Mouse (Mus musculus) cerebellum, postnatal 4 days (tissue): ENCODE data around the gene Ankef1.

ENCODE experiments used
- DNase-seq, 2 experiments: peaks; one replicate each; pipeline ENCODE4 v3.0.0; 2022; ENCODE audit warnings: low spot score in 2 of 2, mixed read lengths in 1 of 2

The Ankef1 gene

DNA sequence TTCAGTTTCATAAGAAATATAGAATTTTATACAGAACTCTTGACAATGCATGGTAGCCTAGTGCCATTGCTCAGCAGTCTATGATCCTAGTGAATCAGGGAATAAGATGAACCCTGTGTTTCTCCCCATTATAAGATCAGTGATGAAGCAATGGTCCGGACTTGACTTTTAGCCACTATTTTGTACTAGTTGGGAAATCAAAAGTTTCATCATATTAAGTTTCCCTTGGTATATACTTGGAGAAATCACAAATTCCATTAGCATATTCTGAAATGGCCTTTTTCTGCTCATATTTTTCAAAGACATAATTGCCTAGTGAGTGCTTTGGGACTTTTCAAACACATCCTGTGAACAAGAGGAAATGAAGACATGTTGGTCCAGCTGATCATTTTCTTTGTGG, at the start of gene Ankef1:
Ankef1 (plus strand) TSS at position 260 of the 400 bp plus-strand sequence.
- no peak for DNase-seq

DNA sequence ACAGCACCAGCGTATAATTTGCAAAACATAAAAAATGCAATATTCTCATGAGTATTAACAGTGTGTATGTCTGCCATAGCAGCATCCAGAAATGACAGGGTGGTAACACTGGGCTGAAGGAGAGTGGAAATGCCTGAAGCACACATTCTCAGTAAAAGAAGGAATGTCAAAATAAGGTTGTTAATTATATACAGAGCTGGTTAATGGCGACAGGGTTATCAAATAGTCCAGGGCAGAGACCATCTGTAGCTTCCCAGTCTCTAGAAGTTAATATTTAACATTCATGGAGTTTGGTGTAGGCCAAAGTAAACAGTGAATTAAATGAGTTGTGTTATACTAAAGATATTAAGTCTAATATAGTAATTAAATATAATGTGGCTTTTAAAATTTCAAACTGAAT, 45.2 kb upstream of the Ankef1 start:
- no peak for DNase-seq

DNA sequence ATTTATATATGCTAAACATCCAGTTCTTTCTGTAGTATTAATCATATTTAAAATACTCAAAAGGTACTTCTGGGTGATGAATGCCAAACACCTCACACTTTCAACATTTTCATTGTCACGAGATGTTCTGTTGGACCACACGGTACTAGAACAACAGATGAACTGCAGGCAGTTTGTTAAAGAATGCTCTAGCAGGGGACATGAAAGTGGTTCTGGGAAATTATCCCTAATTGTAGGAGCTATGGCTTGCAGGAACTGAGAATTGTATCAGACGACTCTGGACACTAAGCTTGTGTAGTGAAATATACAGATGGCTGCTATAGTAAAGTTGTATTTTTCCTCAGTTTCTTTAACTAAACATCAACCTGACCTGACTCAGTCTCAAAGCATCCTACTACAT, 44.8 kb upstream of the Ankef1 start:
- no peak for DNase-seq

DNA sequence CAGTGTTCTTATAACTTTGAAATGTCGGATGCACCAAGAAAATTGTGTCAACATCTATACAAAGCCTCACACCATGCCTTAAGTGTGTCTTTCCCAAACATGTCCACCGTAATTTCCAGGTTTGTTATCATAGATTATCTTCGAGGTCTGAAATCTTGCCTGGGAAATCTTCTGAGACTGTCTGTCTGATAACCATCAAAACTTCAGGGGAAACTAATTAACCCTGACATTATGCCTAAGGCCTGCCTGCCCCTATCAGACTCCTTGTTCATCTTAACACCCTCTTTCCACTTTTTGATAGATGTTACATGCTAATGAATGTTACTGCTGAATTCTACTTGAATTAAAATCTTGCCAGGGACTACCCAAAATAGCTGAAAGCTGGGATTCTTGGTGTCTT, 24.1 kb upstream of the Ankef1 start:
- DNase-seq, result no peak

DNA sequence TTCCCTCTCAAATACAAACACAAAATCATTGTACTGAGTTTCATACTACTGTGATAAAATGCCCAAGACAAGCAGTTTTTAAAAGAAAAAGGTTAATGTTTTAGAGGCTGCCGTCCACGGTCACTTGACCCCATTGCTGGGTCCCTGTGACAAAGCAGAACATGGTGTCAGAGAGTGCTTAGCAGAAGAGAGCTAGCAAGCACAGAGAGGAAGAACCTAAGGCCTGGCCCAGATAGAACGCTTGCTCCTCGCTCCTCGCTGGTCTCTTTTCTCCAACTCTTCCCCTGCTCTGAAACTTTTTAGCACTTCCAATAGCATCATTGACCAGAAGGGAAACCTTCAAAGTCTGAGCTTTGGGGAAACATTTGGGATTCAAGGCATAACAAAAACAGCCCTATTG, 19.4 kb upstream of the Ankef1 start:
- no peak for DNase-seq

DNA sequence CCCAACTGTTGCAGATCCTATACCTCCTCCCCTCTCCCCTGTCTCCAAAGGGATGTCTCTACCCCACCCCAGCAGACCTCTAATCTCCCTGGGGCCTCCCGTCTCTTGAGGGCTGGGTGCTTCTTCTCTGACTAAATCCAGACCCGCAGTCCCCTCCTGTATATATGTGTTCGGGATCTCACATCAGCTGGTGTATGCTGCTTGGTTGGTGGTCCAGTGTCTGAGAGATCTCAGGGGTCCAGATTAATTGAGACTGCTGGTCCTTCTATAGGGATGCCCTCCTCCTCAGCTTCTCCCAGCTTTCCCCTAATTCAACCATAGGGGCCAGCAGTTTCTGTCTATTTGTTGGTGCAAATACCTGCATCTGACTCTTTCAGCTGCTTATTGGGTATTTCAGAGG, 18.7 kb upstream of the Ankef1 start:
- DNase-seq, result no peak

DNA sequence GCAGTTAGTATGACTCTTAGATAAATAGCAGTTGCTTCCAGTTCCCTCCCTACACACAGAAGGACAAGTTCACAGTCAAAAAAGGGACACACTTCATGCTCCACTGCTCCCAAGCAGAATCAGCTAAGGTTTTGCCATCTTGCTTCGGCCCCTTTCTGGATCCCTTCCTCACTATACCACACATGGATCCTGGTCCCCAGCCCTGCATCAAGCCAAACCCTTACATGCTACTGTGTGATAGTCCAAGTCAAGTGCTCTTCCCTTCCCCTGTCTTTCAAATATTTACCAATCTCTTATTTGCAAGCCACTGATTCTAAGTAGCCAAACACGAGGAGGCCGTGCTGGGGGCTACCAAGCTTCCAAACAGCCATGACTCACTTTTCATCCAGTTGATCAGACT, 16.8 kb upstream of the Ankef1 start:
- DNase-seq, result no peak

DNA sequence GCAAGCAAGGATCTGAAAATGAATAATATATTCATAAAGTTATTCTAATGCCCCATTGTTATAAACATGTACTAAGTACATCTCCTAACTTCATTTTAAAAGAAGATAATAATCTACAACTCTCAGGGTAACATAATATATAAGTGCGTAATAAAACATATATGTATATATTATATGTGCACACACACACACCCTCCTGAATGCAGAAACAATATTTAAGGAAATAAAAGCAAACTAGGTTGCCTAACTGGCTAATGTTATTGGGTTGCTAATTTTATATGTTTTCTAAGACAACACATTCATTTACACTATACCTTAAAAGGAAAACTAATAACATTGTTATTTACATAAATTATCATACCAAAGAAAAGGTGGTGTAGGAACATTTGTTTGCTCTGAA, 16.3 kb upstream of the Ankef1 start:
- DNase-seq, result no peak

DNA sequence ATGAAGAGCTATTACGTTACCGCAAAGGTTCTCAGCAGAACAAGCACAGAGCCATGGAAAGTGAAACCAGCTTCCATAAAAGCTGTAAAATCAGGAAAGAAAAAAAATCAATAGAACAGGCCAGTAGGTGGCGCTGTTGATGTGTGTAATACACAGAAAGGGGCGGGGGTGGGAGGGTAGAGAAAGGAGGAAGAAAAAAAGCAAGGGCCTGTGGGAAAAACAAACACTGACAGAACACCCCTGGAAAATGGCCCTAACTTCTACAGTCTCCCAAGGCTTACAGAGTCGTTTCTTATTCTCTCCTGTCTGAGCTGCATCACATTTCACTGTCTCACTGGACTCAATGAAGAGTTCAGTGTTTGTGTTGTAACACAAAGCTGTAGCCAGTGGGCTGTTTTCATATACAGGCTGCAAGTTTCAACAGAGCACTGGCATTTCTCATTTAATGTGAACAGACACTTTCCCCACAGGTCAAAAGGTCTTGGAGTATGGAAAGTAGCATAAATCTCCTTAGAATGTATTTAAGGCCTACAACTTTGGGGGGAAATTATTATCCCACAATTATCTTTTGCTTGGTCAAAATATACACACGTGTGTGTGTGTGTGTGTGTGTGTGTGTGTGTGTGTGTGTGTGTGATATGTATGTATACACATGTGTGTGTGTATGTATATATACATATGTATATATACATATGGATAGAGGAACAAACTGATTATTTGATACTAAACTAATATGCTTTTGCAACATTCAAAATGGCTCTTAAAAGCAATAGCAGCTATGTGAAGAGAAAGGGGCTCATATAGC, 15.7 kb upstream of the Ankef1 start:
- peak; percentile 30 to 69 for DNase-seq

DNA sequence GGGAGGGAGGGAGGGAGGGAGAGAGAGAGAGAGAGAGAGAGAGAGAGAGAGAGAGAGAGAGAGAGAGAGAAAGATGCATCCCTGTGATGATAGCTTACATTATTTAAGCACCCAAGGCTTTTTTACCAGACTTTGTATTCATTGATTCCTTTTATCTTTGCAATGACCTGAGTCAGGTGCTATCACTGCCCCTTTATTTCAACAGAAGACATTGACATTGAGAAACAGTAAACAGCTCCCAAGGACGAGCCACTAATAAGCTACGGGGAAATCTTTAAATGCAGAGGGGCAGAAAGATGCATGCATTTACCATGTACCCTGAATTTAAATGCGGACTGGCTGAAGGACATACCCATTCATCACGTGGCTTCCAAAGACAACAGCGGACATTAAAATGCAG, 14.7 kb upstream of the Ankef1 start:
- DNase-seq, result no peak

DNA sequence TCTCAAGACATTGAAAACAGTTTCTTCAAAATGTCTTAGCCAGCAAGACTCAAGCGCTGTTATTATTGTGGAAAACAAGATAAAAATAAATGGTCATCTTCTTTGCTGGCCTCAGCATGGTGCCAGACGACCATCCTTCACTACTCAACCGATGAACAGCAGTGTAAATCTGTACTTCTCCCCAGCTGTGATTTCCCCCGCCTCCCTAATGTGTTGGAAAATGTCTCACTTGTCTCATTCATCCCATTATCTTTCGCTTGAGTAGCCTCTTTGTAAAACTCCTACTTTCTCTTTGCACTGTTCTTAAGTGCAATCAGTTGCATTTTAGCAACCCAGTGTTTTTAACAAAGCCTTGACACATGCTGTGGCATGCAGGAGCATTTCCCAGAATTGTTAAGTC, 9.4 kb downstream of the Ankef1 start:
- no peak for DNase-seq

DNA sequence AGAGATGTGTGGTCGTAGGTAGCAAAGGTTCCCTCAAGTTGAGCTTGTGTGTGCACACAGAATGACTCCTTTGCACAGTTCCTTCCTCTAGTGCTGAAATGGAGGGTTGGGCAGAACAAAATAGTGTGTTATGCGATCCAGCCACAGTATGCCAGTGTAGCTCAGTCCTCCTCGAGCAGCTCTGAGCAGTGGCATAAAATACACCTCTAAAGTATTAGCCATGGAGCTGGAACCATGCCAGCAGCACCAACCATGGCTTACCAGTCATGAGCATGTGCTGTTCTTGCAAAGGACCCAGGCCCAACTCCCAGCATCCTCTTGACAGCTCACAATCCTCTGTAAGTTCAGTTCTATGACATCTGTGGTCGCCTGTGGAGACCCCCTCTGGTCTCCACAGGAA, 10.0 kb downstream of the Ankef1 start:
- DNase-seq, result no peak

DNA sequence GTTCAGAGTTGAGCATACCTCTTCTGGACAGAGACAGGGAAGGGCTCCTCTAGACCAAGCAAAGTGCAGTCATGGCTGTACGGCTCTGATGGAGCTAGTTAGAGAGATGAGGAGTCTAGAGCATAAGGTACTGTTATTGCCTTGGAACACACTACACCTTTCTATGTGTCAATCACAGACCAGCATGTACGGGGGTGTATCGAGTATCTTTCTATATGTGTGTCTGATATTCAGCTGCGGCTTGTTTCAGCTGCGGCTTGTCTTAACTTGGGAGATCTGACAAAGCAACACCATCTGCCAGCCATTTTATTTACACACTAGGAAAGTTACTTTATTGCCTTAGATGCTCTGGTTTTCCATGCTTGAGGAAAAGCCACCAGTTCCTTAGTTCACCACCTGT, 11.1 kb downstream of the Ankef1 start:
- DNase-seq, result no peak

DNA sequence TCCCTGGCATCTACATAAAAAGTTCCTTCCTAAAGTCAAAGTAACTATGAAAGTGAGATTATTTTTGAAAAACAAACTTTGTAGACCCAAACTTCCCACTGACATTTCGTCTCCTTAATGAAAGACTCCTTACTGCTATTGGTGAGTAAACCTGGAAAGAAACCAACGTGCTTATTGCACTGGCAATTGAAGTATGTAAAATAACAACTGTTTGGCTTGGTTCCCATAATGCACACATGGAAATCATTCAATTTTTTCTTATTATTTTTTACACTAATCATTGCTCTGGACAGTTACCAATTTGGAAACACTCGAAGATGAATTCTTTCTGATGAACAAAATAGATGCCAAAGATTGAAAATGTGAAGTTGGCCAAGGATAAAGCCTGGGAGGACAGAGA, 12.1 kb downstream of the Ankef1 start:
- no peak for DNase-seq

DNA sequence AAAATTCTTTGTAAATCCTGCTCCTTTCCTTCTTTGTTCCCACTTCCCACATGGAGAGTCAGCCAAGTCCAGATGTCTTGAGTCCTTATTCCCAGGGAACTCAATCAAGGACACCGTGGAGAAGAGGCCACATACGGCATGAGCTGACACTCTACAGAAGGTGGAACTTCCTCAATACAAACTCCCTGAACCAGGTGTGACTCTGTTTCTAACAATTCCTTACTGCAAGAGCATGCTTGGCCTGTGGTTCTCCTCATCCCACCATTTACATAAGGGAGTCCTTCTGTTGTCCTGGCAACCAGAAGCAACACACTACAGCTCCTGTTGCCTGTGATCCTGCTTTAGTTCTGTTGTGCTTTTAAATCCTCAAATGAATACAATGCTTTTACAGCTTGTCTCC, 13.8 kb downstream of the Ankef1 start:
- no peak for DNase-seq

DNA sequence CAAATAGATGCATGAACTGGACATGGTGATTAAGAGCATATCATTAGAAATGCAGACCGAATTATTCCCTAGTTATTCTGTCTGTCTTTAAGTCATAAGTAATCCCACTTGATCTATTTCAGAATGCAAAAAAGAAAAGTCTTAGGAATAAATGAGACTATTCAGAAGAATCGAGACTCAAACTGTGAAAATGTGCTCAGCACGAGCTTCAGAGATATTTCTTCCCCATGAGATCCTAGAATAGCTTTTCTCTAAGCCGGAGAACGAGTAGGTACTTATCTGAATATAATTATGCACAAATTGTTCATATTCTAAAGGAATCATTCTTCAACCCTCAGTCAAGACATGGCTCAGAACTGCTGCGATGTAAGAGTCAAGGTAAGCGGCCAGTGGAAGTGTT, 27.2 kb downstream of the Ankef1 start:
- no peak for DNase-seq

DNA sequence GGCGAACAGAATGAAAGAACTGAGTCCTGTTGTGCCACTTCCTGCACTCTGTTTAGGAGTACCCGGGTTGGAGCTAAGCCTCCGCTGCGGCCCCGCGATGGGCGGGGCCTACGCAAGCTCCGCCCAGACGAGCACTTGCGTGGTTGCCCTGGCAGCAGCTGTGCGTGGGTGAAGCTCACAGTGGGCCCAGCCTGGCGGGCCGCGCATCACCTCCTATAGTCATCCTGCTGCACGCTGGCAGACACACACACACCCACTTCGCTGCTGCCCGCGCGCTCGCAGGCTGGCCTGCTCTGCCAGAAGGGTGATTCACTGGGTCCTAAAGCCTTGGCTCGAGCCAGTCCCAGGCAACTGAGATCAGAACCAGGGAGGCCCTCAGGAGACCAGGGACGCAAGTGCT, 30.3 kb downstream of the Ankef1 start:
- DNase-seq, result peak; percentile 70 to 88

DNA sequence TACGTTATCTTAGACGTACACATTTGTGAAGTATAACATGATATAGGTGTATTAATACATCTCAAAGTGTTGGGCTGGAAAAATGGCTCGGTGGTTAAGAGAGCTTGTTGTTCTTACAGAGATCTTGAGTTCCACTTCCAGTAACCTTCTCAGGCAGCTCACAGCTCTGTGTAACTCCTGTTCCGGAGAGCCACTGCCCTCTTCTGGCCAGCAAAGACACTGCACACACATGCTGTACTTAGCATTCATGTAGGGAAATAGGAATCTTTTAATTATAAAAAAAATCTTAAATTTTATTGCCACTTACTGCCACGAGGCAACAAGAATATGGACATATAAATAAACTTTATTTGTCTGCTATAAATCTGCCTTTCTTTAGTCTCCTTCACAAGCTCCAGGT, 56.3 kb downstream of the Ankef1 start:
- peak in 1 of 2 experiments; percentile 2 for DNase-seq

DNA sequence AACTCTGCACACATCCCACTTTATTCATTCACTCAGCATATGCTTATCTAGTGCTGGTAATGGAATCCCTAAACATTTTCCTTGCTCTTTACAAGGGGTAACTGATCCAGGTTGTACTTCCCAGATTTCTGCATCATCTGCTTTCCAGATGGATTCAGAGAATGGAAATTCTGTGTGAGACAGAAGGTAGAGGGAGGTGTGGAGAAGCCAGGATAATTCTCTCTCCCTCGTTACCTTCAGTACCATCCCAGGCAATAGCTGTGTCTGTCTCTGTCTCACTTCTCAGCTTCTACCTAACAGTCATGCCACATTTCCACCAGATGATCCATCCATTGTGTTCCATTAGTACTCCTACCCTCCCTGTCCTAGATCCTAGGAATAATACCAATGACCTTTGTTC, 60.6 kb downstream of the Ankef1 start:
- DNase-seq, result no peak

DNA sequence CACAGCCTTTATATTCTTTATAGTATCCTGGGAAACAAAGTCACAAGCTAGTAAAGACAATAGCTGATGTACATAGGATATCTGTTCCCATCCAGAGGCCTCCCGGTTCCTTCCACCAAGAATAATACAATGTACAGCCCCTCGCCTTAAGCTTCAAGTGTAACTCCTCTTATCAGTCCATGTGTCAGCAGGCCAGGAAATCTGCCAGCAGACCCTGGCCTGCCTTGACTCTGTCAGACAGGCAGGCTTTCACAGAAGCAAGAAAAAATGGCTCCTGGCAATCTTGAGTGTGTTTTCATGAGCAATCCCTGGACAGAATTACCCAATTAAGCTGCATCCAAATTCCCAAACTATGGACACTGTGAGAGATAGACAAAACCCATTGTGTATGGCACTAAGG, 69.1 kb downstream of the Ankef1 start:
- no peak for DNase-seq

DNA sequence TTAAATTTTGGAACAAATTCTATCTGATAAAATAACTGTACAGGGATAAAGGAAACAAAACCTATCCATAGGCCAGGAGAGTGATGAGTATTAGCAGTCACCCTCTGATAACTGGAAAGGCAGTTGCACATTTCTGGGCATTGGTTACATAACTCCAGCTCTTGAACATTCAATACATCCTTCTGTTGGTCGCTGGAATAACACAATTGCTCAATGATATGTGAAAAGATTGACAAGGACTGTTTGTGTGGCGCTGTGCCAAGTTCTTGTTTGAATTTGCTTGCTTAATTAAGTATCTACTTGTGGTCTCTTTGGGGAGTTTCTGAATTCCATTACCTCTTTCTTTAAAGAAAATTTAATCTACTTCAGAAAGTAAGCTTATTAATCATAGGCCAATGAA, 81.1 kb downstream of the Ankef1 start:
- DNase-seq, result no peak

DNA sequence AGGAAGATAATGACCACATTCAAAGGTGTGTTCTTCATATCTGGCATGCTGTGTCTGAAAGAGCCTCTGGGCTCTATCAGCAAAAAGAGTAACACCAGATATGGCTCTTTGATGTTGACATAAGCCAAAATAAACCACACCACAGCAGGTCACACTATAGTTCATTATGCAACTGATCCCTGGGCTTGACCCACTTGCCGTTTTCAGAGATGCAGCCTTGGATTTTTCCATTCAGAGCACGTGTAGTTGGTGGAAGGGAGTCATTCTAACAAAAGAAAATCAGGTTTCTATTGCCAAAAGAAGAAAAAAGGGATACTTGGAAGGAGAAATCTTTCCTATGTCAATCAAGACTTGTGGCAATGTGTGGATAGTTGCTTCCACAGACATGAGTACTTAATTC, 87.1 kb downstream of the Ankef1 start:
- no peak for DNase-seq

DNA sequence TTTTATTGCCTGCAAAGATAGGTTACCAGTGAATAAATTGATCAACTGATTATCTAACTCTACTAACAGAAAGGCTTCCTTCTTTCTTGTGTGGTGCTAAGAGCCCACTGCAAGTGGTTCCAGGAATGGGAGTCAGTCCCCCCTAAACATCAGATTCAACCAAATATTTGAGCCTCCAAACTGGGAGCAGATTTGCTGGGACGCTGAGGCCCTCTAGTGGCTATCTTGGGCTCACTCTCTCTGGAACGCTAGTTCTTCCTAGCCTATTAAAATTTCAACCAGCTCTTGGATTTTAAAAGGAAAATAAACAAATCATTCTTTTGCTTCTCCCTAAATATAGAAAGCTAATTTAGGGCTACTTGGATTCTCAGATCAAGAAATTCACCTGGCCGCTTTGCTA, 94.7 kb downstream of the Ankef1 start:
- peak; percentile 38 to 53 for DNase-seq

DNA sequence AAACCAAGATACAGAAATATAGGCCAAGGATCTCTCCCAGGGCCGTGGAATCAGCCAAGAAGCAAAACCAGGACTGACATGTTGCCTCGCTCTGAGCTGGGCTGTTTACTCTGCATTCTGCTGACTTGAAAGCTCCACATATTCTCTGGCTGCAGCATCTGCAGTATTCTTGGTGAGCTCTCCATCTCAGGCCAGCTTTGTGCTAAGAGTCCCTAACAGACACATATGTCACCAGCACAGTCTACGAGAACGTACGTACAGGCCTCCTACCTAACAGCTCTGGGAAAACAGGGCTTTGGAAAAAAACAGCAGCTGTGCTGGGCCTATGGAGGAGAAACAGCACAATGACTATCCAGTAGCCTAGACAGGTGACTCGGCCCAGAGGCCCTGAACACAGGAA, 97.0 kb downstream of the Ankef1 start:
- no peak for DNase-seq
